Mouse (Mus musculus): ENCODE data around the gene Lims1. TPM values are rescaled to one million over a fixed set of nuclear protein-coding genes. Genes with fewer than 3 reads are reported as not detected.

Gene Lims1
- polyA plus RNA-seq, 1 experiment from 2014 or later, result 111 TPM

DNA sequence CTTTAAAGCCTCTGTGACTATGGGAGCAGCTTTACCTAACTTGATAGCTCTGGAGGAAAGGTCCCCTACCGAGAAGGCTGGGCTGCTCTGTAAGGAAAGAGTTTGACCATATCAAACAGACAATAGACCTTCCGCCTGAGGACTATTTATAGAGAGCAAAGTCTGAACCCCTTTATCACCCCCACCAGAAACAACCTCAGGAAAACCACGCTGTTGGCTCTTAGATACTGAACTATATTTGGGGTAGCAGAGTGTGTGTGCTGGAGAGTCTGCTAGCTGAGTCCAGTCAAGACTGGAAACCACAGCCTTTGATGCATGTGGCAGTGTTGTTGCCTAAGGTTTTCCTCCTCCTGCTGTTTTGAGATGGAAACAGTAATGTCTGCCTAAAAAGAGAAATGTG, 31.3 kb downstream of the Lims1 start:
- WGBS, result 23% methylated on average over 3 of the region's 3 CpGs
- DNase-seq (ENCODE audit: low spot score), result no peak
- Histone ChIP-seq H3K27ac (replicated peaks) (no peak overlapping the region), H3K4me1 (peaks cover 4% of the 10 kb centered on the region; the same call in 1 of the 2 replicates), H3K4me3 (no peak overlapping the region), H3K27me3 (ENCODE audit: low read depth, poor library complexity, severe bottlenecking) (no peaks in the 10 kb centered on the region), H3K9me3 (replicated peaks) (no peaks in the 10 kb centered on the region), H3K36me3 (peaks cover 12% of the 10 kb centered on the region; the same call in 1 of the 2 replicates)

DNA sequence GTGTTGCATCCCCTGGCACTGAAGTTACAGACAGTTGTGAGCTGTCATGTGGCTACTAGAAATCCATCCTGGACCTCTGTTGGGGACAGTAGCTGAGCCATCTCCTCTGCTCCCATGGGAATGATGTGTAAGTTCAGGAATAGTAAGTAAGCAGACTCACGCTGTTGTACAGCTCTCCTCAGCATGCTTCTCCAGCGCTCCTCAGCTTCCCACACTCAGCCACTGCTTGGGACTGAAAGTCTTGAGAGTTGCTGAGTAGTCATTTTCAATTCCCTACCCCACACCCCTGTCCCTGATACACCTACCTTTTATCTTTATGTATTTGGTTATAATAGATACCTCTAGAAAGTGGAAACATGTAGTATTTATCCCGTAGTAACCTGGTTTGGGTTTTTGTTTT, 33.2 kb downstream of the Lims1 start:
- Histone ChIP-seq H3K27ac (replicated peaks) (no peak overlapping the region), H3K9me3 (replicated peaks) (no peaks in the 10 kb centered on the region), H3K36me3 (peaks cover 3% of the 10 kb centered on the region; the same call in 1 of the 2 replicates), H3K27me3 (ENCODE audit: low read depth, poor library complexity, severe bottlenecking) (no peaks in the 10 kb centered on the region), H3K4me3 (no peak overlapping the region), H3K4me1 (peaks cover 4% of the 10 kb centered on the region; the same call in 1 of the 2 replicates)
- WGBS, result 90% methylated on average over 3 of the region's 3 CpGs
- DNase-seq (ENCODE audit: low spot score), result no peak

DNA sequence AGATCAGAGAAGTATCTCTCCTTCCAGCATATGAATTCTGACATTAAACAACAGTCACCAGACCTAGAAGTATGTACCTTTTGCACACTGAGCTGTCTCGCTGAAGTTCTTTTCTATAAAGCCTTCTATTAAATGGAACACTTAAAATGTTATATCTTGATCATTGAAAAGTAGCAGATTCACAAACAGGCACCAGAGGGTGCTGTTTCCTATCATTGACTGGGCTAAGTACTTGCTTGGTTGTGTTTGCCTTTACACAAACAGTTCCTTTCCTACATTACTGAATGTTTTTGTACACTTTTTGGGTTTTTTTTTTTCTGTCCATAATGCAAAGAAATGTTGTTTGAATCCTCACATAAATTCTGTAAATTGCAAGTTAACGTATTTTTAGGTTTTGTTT, 35.9 kb downstream of the Lims1 start:
- peaks cover 3% of the 10 kb centered on the region; the same call in 1 of the 2 replicates for H3K36me3 ChIP-seq
- peaks cover 4% of the 10 kb centered on the region; the same call in 1 of the 2 replicates for H3K4me1 ChIP-seq
- H3K27ac ChIP-seq (replicated peaks), result no peak overlapping the region
- no peaks in the 10 kb centered on the region for H3K9me3 ChIP-seq (replicated peaks)
- H3K4me3 ChIP-seq, result no peak overlapping the region
- DNase-seq (ENCODE audit: low spot score), result no peak
- H3K27me3 ChIP-seq (ENCODE audit: low read depth, poor library complexity, severe bottlenecking), result no peaks in the 10 kb centered on the region
- WGBS, result 85% methylated on average over 2 of the region's 2 CpGs

DNA sequence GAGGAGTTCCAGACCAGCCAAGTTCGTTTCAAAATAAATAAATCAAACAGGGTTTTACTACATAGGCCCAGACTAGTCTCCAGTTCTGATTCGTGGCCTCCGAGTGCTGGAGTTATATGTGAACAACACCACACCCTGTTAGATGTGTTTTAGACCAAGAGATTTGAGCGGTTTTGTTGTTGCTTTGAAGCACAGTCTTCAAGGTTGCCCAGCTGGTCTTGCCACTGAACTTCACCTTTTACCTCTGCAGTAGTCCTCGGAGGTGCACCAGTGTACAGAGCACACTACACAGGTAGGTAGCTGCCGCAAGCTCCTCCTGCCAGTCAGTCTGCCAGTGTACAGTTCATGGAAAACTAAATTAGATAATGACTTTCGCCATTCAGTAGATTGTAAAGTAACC, 36.7 kb downstream of the Lims1 start:
- peaks cover 3% of the 10 kb centered on the region; the same call in 1 of the 2 replicates for H3K36me3 ChIP-seq
- no peak overlapping the region for H3K27ac ChIP-seq (replicated peaks)

DNA sequence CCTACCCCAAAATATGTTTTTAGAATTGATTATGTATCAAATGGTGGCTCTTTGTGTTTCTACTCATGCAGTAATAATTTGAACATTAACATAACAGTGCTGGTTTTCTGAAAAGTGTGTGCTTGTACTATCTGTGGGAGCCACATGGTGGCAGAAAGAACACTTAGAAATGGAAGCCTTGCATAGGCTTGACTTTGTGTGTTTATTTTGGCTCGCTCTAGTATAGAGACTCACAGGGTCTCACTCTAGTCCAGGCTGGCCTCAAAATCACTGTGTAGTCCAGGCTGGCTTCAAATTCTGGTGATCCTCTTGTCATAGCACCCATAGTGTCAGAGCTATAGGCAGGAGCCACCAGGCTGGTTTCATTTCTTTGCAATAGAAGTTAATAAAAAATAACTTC, 39.5 kb downstream of the Lims1 start:
- 88% methylated on average over 1 of the region's 1 CpGs for WGBS
- Histone ChIP-seq H3K27ac (replicated peaks) (no peak overlapping the region), H3K27me3 (ENCODE audit: low read depth, poor library complexity, severe bottlenecking) (no peaks in the 10 kb centered on the region), H3K9me3 (replicated peaks) (no peaks in the 10 kb centered on the region), H3K36me3 (no peaks in the 10 kb centered on the region), H3K4me3 (no peak overlapping the region), H3K4me1 (no peaks in the 10 kb centered on the region)
- DNase-seq (ENCODE audit: low spot score), result no peak

More for the DNA sequence above, 36.7 kb downstream of the Lims1 start:
- Histone ChIP-seq H3K9me3 (replicated peaks) (no peaks in the 10 kb centered on the region), H3K4me3 (no peak overlapping the region), H3K27me3 (ENCODE audit: low read depth, poor library complexity, severe bottlenecking) (no peaks in the 10 kb centered on the region), H3K4me1 (no peaks in the 10 kb centered on the region)
- no peak for DNase-seq (ENCODE audit: low spot score)
- 93% methylated on average over 7 of the region's 7 CpGs for WGBS

DNA sequence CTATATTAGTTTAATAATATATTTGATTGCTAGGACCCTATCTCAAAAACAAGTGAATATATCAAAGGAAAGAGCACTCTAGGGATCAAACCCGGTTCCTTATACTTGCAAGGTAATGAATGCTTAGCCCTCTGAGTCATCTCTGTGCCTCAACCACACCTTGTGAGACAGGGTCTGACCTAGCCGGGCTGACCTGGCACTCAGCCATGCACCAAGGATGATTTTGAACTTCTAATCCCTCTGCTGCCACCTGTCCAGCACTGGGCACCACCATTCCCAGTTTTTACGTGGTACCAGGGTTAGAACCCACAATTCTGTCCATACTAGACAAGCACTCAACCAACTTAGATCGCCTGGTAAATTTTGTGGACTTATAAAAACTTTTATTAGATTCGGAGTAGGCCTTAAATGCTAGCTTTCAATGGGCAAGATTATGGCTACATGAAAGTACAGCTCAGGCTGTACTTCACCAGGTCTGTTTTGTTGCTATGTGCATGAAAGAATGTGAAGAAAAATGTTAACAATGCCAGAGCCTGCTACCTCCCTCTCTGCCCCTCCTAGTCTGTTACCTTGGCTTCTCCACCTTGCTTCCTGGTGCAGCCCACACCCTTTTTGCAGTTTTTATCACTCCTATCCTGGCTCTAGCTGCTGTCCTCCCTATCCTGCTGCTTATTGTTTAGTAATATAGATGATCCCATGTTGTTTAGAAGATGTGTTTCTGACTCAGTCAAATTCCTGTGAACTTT, 41.7 kb downstream of the Lims1 start:
- Histone ChIP-seq H3K27me3 (ENCODE audit: low read depth, poor library complexity, severe bottlenecking) (no peaks in the 10 kb centered on the region), H3K4me1 (peaks cover 21% of the 10 kb centered on the region), H3K27ac (replicated peaks) (no peak overlapping the region), H3K4me3 (no peak overlapping the region), H3K36me3 (no peaks in the 10 kb centered on the region), H3K9me3 (replicated peaks) (no peaks in the 10 kb centered on the region)
- no peak for DNase-seq (ENCODE audit: low spot score)
- 89% methylated on average over 5 of the region's 5 CpGs for WGBS

DNA sequence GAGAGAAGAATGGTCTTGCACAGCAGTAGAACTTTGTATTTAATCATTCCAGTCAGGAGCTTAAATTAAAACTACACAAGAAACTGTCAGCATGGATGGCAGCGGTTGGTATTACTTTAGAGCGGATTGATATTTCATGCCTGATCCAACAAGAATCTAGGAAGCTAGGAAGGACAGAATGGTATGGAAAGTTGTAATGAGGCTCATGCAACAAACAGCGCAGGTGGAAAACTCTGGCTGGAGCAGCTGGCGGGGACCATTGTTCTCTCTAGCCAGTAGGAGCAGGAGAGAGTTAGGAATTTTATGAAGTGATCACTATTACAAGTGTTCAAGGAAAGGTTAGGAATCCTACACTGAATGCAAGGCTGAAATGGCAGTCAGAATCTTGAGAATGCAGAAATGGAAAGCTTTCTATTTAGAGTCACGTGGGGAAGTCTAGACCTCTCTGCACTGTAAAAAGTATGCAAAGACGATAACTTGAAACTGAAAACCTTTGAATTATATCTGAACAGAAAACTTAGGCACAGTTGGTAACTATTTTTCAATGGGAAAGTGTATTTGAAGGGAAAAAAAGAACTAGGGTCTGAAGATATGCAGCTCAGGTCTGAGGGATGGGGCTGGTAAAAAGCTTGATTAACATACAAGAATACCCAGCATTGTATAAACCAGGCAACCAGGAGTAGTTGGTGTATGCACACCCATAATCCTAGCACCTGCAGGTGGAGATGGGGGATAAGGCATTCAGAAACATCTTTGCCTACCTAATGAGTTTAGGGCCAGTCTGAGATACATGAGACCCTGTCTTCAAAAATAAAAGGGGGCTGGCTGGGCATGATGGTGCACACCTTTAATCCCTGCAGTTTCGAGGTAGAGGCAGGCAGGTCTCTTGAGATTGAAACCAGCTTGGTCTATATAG, 45.8 kb downstream of the Lims1 start:
- WGBS, result 90% methylated on average over 7 of the region's 7 CpGs
- DNase-seq (ENCODE audit: low spot score), result no peak
- no peaks in the 10 kb centered on the region for H3K9me3 ChIP-seq (replicated peaks)
- H3K4me3 ChIP-seq, result no peak overlapping the region
- no peaks in the 10 kb centered on the region for H3K27me3 ChIP-seq (ENCODE audit: low read depth, poor library complexity, severe bottlenecking)
- peaks cover 40% of the 10 kb centered on the region for H3K4me1 ChIP-seq
- H3K36me3 ChIP-seq, result no peaks in the 10 kb centered on the region
- H3K27ac ChIP-seq (replicated peaks), result no peak overlapping the region

DNA sequence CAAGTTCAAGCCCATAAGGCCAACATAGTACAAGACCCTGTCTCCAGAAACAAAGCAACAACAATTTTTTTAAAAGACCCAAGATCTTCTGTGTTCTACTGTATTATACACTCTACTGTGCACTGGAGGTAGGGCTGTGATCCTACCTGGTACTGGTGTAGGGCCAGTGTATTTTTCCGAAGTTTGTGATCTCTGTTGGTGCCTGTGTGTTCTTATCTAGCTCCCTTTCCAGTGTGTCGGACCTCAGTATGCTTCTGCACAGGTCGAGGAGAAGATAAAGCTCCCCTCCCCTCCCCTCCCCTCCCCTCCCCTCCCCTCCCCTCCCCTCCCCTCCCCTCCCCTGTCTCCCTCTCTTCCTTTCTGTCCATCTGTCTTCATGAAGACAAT, 46.4 kb downstream of the Lims1 start:
- Histone ChIP-seq H3K27ac (replicated peaks) (no peak overlapping the region), H3K9me3 (replicated peaks) (no peaks in the 10 kb centered on the region)

DNA sequence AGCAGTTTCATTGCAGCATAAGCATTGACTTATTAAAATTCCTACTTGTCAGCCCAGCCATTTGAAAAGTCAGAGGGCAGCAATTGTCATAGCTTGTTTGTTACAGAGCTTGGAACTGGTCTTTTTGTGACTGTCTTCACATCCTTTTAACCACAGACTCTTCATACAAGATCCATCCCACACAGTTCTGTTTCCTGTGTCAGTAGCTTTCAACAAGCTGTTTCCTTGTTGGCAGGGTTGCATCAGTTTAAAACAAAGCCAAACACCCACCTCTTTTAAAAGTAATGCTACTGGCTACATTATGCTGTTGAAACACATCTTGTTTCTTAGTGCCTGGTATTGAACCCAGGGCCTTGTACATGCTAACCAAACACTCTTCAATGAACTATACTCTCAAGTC, 46.9 kb downstream of the Lims1 start:
- Histone ChIP-seq H3K9me3 (replicated peaks) (no peaks in the 10 kb centered on the region), H3K27me3 (ENCODE audit: low read depth, poor library complexity, severe bottlenecking) (no peaks in the 10 kb centered on the region), H3K4me3 (no peak overlapping the region), H3K27ac (replicated peaks) (peak overlapping the region; percentile 42), H3K36me3 (no peaks in the 10 kb centered on the region), H3K4me1 (peaks cover 40% of the 10 kb centered on the region)
- no peak for DNase-seq (ENCODE audit: low spot score)

More for the DNA sequence above, 46.4 kb downstream of the Lims1 start:
- no peak for DNase-seq (ENCODE audit: low spot score)
- Histone ChIP-seq H3K4me1 (peaks cover 40% of the 10 kb centered on the region), H3K36me3 (no peaks in the 10 kb centered on the region), H3K27me3 (ENCODE audit: low read depth, poor library complexity, severe bottlenecking) (no peaks in the 10 kb centered on the region), H3K4me3 (no peak overlapping the region)
- WGBS, result 45% methylated on average over 3 of the region's 3 CpGs

DNA sequence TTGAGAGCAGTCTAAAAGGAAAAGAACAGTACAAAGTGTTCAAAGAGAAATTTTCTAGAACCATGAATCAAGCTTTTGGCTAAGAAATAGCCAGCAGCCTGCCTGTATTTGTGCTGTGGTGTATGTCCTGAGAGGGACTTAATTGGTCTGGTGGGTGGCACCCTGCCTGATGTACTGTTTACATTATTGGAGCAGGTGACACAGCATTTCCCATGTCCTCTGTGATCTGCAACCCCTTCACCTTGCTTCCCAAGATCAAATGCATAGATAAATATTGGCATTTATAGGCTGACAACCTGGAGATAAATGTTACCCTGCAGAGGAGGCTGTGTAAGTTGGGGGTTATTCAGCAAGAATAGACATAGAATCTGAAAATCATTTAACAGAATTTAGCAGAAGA, 47.3 kb downstream of the Lims1 start:
- Histone ChIP-seq H3K27me3 (ENCODE audit: low read depth, poor library complexity, severe bottlenecking) (no peaks in the 10 kb centered on the region), H3K36me3 (no peaks in the 10 kb centered on the region), H3K27ac (replicated peaks) (peak overlapping the region; percentile 42), H3K9me3 (replicated peaks) (no peaks in the 10 kb centered on the region), H3K4me1 (peaks cover 40% of the 10 kb centered on the region), H3K4me3 (no peak overlapping the region)
- no peak for DNase-seq (ENCODE audit: low spot score)

DNA sequence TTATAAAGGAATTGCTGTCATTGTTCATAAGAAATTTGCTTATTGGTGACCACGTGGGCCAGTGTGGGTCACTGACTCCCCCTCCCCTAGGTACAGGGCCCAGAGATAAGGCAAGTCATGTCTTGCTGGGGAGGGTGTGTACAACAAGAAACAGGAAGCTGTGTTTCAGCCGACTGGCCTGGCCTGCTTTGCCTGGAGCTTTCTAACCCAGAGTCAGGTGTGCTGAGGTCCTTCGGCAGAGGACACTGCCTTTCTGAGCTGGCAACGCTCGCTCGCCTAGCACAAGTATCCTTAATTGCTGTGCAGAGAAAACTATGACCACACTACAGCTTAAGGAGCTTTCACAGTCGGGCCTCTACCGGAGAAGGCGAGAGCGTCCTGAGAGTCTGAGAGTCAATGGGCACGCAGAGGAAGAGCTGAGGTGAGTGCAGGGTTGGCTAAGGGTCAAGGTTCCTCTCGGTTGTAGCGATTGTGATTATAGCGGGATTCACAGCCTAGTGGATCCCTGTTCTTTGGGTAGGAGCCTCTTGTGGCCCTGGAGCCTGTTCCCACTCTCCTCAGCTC, 48.1 kb downstream of the Lims1 start:
- WGBS, result 47% methylated on average over 14 of the region's 14 CpGs
- H3K27me3 ChIP-seq (ENCODE audit: low read depth, poor library complexity, severe bottlenecking), result no peaks in the 10 kb centered on the region
- peak overlapping the region; percentile 5; the same call in 1 of the 2 replicates for H3K4me3 ChIP-seq
- no peak for DNase-seq (ENCODE audit: low spot score)
- H3K4me1 ChIP-seq, result peaks cover 40% of the 10 kb centered on the region
- no peaks in the 10 kb centered on the region for H3K36me3 ChIP-seq
- no peaks in the 10 kb centered on the region for H3K9me3 ChIP-seq (replicated peaks)
- H3K27ac ChIP-seq (replicated peaks), result peak overlapping the region; percentile 6

DNA sequence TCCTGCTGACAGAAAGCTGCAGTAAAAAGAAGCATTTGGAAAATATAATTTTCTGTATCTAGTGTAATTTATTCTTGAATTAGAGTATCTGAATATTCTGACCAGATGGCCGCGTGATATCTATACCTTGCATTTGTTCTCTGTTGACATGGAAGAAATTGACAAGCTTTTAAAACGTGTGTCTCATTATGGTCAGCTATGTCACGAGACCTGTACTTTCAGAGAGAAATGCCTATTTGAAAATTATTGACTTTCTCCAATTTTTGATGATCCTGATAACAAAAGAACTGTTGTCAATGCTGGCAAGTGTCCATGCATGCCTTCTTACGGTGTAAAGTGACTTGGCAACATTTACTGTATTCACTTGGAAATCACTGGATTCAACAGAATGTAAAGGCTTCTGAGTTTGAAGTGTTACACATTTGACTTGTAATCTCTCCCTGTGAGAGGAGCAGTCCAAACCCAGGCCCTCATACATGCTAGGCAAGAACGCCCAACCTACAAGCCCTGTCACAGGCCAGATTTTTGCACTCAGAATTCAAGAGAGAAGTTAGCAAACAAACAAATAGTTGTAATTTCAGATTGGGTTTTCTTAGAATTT, 49.3 kb downstream of the Lims1 start:
- WGBS, result 88% methylated on average over 6 of the region's 6 CpGs

More for the DNA sequence above, 49.3 kb downstream of the Lims1 start:
- Histone ChIP-seq H3K9me3 (replicated peaks) (no peaks in the 10 kb centered on the region), H3K36me3 (no peaks in the 10 kb centered on the region), H3K4me1 (peaks cover 40% of the 10 kb centered on the region), H3K27me3 (ENCODE audit: low read depth, poor library complexity, severe bottlenecking) (no peaks in the 10 kb centered on the region), H3K4me3 (no peak overlapping the region), H3K27ac (replicated peaks) (no peak overlapping the region)
- DNase-seq (ENCODE audit: low spot score), result no peak

Measured in midbrain, embryonic 10.5 days (tissue).